ENCODE assay signal across 25 mouse cellular contexts in the genomic region with DNA sequence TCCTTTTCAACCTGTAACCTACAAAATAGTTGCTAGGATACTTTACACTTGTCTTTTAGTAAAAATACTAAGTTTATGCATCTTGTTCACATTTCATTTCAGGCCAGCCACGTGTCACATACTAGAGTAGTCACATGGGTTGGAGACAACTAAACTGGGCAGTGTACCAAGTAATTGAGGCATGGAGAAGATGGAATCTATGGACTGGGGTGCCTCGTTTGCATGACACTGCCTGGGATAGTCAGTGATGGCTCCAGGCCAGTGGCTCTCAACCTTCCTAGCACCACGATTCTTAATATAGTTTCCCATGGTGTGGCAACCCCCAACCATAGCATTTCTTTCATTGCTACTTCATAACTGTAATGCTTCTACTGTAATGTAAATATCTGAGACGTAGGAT.
DNase-seq lines count a peak whose midpoint lies in the region; ATAC-seq and TF ChIP-seq lines count a peak whose summit lies in the region.
"Had no signal": no experiment of that assay in that cellular context is flagged by ENCODE, and none has a peak within 500 bp of the region (broad histone marks: within the 10 kb centered on the region; RNA-seq: fewer than 3 reads in every experiment).

No protein-coding gene starts in this region.

- peak; percentile 63 for DNase-seq in embryonic facial prominence, embryonic 14.5 days (ENCODE audit: low spot score)
- DNase-seq in embryonic facial prominence, embryonic 10.5 days (ENCODE audit: low spot score), result no peak
- peak; percentile 13 for DNase-seq in heart, postnatal 4 days
- no peak for DNase-seq in heart, postnatal 36 days
- DNase-seq in lung, embryonic 14.5 days, result peak; percentile 78
- no peak for DNase-seq in lung, postnatal 25 days (ENCODE audit: low spot score)
- DNase-seq in brain, embryonic 14.5 days (ENCODE audit: low read depth), result peak; percentile 52
- DNase-seq: adrenal gland, adult 8-10 months; adrenal gland, postnatal 36 days; B cell, adult 2 months; cerebellum, adult 11 months; cerebellum, adult 8-10 months; cerebellum, postnatal 14 days; embryo, embryonic 11 days; gastrocnemius, adult 2 months; gastrocnemius, postnatal 25 days; heart, postnatal 14 days had no signal

- TF ChIP-seq CTCF in lung, embryonic 14.5 days (IDR thresholded peaks at IDR 0.05; ENCODE audit: low read depth), result no peak
- no peak for TF ChIP-seq CTCF in brain, embryonic 14.5 days (IDR thresholded peaks at IDR 0.05; ENCODE audit: borderline replicate concordance, extremely low read depth, insufficient read depth, insufficient read length)

- WGBS in embryonic facial prominence, embryonic 14.5 days, result 66% methylated on average over 4 of the region's 4 CpGs
- 80% methylated on average over 4 of the region's 4 CpGs for WGBS in embryonic facial prominence, embryonic 10.5 days
- WGBS in lung, embryonic 14.5 days, result 28% methylated on average over 4 of the region's 4 CpGs

- peaks cover 8% of the 10 kb centered on the region; the same call in 1 of the 2 replicates for H3K4me1 ChIP-seq in embryonic facial prominence, embryonic 14.5 days (ENCODE audit: control insufficient read depth, insufficient read depth, low read length)
- peaks cover 15% of the 10 kb centered on the region for H3K4me1 ChIP-seq in embryonic facial prominence, embryonic 10.5 days
- no peaks in the 10 kb centered on the region for H3K4me1 ChIP-seq in lung, embryonic 14.5 days (ENCODE audit: insufficient read depth)
- H3K4me1 ChIP-seq: hindbrain, embryonic 15.5 days had no signal

- TF ChIP-seq POLR2A in brain, embryonic 14.5 days (IDR thresholded peaks at IDR 0.05; ENCODE audit: borderline replicate concordance, extremely low read depth, insufficient read depth, insufficient read length, poor library complexity, severe bottlenecking), result no peak

- intact Hi-C loops in heart, postnatal 36 days (cut with DNase I), result no loop called here

- H3K9me3 ChIP-seq in embryonic facial prominence, embryonic 14.5 days (ENCODE audit: control insufficient read depth, low read length), result no peaks in the 10 kb centered on the region
- no peaks in the 10 kb centered on the region for H3K9me3 ChIP-seq in embryonic facial prominence, embryonic 10.5 days
- no peaks in the 10 kb centered on the region for H3K9me3 ChIP-seq in lung, embryonic 14.5 days (ENCODE audit: low read depth, low read length)
- H3K9me3 ChIP-seq: embryonic facial prominence, embryonic 12.5 days; forebrain, embryonic 13.5 days; heart, embryonic 13.5 days; hindbrain, embryonic 15.5 days had no signal

- H3K36me3 ChIP-seq in embryonic facial prominence, embryonic 14.5 days (ENCODE audit: control insufficient read depth, insufficient read depth, low read length), result no peaks in the 10 kb centered on the region
- H3K36me3 ChIP-seq in embryonic facial prominence, embryonic 10.5 days (replicated peaks), result no peaks in the 10 kb centered on the region
- no peaks in the 10 kb centered on the region for H3K36me3 ChIP-seq in lung, embryonic 14.5 days (ENCODE audit: insufficient read depth)
- H3K36me3 ChIP-seq: embryonic facial prominence, embryonic 12.5 days; G1E; heart, embryonic 13.5 days; hindbrain, embryonic 15.5 days had no signal

- no peak overlapping the region for H3K4me2 ChIP-seq in embryonic facial prominence, embryonic 14.5 days (ENCODE audit: low read depth, low read length)
- H3K4me2 ChIP-seq in lung, embryonic 14.5 days, result no peak overlapping the region
- H3K4me2 ChIP-seq: embryonic facial prominence, embryonic 12.5 days; forebrain, embryonic 13.5 days; heart, embryonic 13.5 days; hindbrain, embryonic 15.5 days had no signal

- no peak overlapping the region for H3K27ac ChIP-seq in embryonic facial prominence, embryonic 14.5 days (replicated peaks; ENCODE audit: low read depth, low read length)
- H3K27ac ChIP-seq in embryonic facial prominence, embryonic 10.5 days (replicated peaks), result no peak overlapping the region
- H3K27ac ChIP-seq in lung, embryonic 14.5 days (ENCODE audit: low read depth), result no peak overlapping the region
- H3K27ac ChIP-seq: embryonic facial prominence, embryonic 12.5 days; forebrain, embryonic 13.5 days; gastrocnemius, adult 2 months; heart, embryonic 13.5 days; hindbrain, embryonic 15.5 days had no signal

- no peak overlapping the region for H3K4me3 ChIP-seq in embryonic facial prominence, embryonic 14.5 days (ENCODE audit: low read depth, low read length)
- H3K4me3 ChIP-seq in embryonic facial prominence, embryonic 10.5 days, result no peak overlapping the region
- no peak overlapping the region for H3K4me3 ChIP-seq in lung, embryonic 14.5 days (ENCODE audit: low read depth, low read length)
- H3K4me3 ChIP-seq: embryonic facial prominence, embryonic 12.5 days; forebrain, embryonic 13.5 days; gastrocnemius, adult 2 months; heart, embryonic 13.5 days; hindbrain, embryonic 15.5 days had no signal

- no peak overlapping the region for H3K9ac ChIP-seq in embryonic facial prominence, embryonic 14.5 days (ENCODE audit: low read depth, low read length)
- H3K9ac ChIP-seq in lung, embryonic 14.5 days, result no peak overlapping the region
- H3K9ac ChIP-seq: embryonic facial prominence, embryonic 12.5 days; forebrain, embryonic 13.5 days; heart, embryonic 13.5 days; hindbrain, embryonic 15.5 days had no signal

- H3K27me3 ChIP-seq in embryonic facial prominence, embryonic 14.5 days (replicated peaks; ENCODE audit: control insufficient read depth, insufficient read depth, low read length), result no peaks in the 10 kb centered on the region
- H3K27me3 ChIP-seq in embryonic facial prominence, embryonic 10.5 days (replicated peaks; ENCODE audit: low read depth, poor library complexity, severe bottlenecking), result no peaks in the 10 kb centered on the region
- no peaks in the 10 kb centered on the region for H3K27me3 ChIP-seq in lung, embryonic 14.5 days (ENCODE audit: insufficient read depth, low read length)
- H3K27me3 ChIP-seq: forebrain, embryonic 13.5 days; heart, embryonic 13.5 days; hindbrain, embryonic 15.5 days had no signal

- no peak for ATAC-seq in embryonic facial prominence, embryonic 14.5 days (ENCODE audit: low read depth)
- ATAC-seq in lung, embryonic 14.5 days (ENCODE audit: insufficient read depth), result peak; percentile 71; the same call in 1 of the 2 replicates
- ATAC-seq: CD4-positive, CD25-positive, alpha-beta regulatory T cell, adult 4 months; forebrain, embryonic 13.5 days; inflammation-experienced regulatory T-cells, adult 6 months; intestine, postnatal 0 days had no signal

Comparison
In these comparisons a context has a peak if more than half of its experiments do, and no peak if none do; other contexts are left out.
1. DNase-seq: peak in embryonic facial prominence, embryonic 14.5 days (single experiment), heart, postnatal 4 days (single experiment), lung, embryonic 14.5 days (single experiment) and brain, embryonic 14.5 days (single experiment); none in embryonic facial prominence, embryonic 10.5 days (single experiment), heart, postnatal 36 days (0 of 2) and lung, postnatal 25 days (single experiment).